Mouse (Mus musculus): Measurements from ENCODE around the gene Ppp1r1c.

The Ppp1r1c gene

GRCm38 (mm10) chr2:79865275-79865999, 157.9 kb downstream of the Ppp1r1c start:
- DNase-seq (ENCODE audit: extremely low spot score): peak; percentile 71

All from embryo, embryonic 9.5 days (tissue).